Mouse (Mus musculus) MEL (cell line): ENCODE measurements around the gene Frmd7. TPM values are rescaled to one million over a fixed set of nuclear protein-coding genes. Genes with fewer than 3 reads are reported as not detected.

Source experiments
- DNase-seq: peaks from one replicate; pipeline ENCODE4 v3.0.0; 2011; ENCODE audit warnings: low read depth, low spot score
- H3K27ac ChIP-seq: 2 replicates; pipeline ENCODE4 v1.5.1; 2012; ENCODE audit warnings: low read depth, mild to moderate bottlenecking, control low read depth, low read length, moderate library complexity; ENCODE audit not compliant: control insufficient read depth
- H3K27me3 ChIP-seq, 2 experiments: fragments of 150-350 bp in 1 of 2; sonication (generic) in 1 of 2; 2 replicates each; pipeline ENCODE4 v1.6.1; 2012; ENCODE audit warnings: low read length in 2 of 2, mild to moderate bottlenecking in 2 of 2, improper control_type of control experiment in 1 of 2, moderate library complexity in 1 of 2; ENCODE audit not compliant: insufficient read depth in 2 of 2, control insufficient read depth in 1 of 2
- H3K36me3 ChIP-seq, 2 experiments: 2 replicates each; pipeline ENCODE4 v1.6.1; 2012 to 2014; ENCODE audit warnings: low read length in 2 of 2, improper control_type of control experiment in 1 of 2, inconsistent platforms in 1 of 2, mild to moderate bottlenecking in 1 of 2; ENCODE audit not compliant: insufficient read depth in 2 of 2, control insufficient read depth in 1 of 2
- H3K4me1 ChIP-seq, 2 experiments: fragments of 150-350 bp in 1 of 2; sonication (generic) in 1 of 2; 2 replicates each; pipeline ENCODE4 v1.6.1; 2012; ENCODE audit warnings: low read length in 2 of 2, improper control_type of control experiment in 1 of 2, mild to moderate bottlenecking in 1 of 2; ENCODE audit not compliant: insufficient read depth in 2 of 2, control insufficient read depth in 1 of 2
- H3K4me3 ChIP-seq, 2 experiments: fragments of 150-350 bp in 1 of 2; sonication (generic) in 1 of 2; 2 replicates each; pipeline ENCODE4 v1.5.1; 2012; ENCODE audit warnings: low read depth in 2 of 2, low read length in 2 of 2, mild to moderate bottlenecking in 2 of 2, moderate library complexity in 2 of 2, control low read depth in 1 of 2, improper control_type of control experiment in 1 of 2; ENCODE audit not compliant: control insufficient read depth in 1 of 2, insufficient read depth in 1 of 2
- H3K79me2 ChIP-seq: 2 replicates; pipeline ENCODE4 v1.6.1; 2012; ENCODE audit warnings: mild to moderate bottlenecking, low read length, moderate library complexity; ENCODE audit not compliant: control insufficient read depth, poor library complexity, insufficient read depth
- H3K9ac ChIP-seq: 2 replicates; pipeline ENCODE4 v1.6.1; 2012; ENCODE audit warnings: low read depth, mild to moderate bottlenecking, control low read depth, low read length, moderate library complexity; ENCODE audit not compliant: control insufficient read depth, poor library complexity, severe bottlenecking
- H3K9me3 ChIP-seq: fragments of 150-350 bp; sonication (generic); replicated peaks from 2 replicates; pipeline ENCODE4 v1.6.1; 2012; ENCODE audit warnings: mild to moderate bottlenecking, low read length, improper control_type of control experiment, moderate library complexity; ENCODE audit not compliant: insufficient read depth
- BHLHE40 ChIP-seq: IDR thresholded peaks from 2 replicates; pipeline ENCODE4 v1.6.1; 2012; ENCODE audit warnings: low read depth, mild to moderate bottlenecking, inconsistent platforms, low read length, improper control_type of control experiment, borderline replicate concordance
- CHD1 ChIP-seq: IDR thresholded peaks from 2 replicates; pipeline ENCODE4 v1.6.1; 2012; ENCODE audit warnings: low read depth, mild to moderate bottlenecking, inconsistent platforms, low read length, improper control_type of control experiment
- CHD2 ChIP-seq: IDR thresholded peaks from 2 replicates; pipeline ENCODE4 v1.6.1; 2011; ENCODE audit warnings: low read length, improper control_type of control experiment
- ELF1 ChIP-seq: IDR thresholded peaks from 2 replicates; pipeline ENCODE4 v1.6.1; 2014; ENCODE audit warnings: low read depth, mild to moderate bottlenecking, inconsistent platforms, low read length, improper control_type of control experiment, moderate library complexity
- EP300 ChIP-seq, 2 experiments: IDR thresholded peaks; 2 replicates each; pipeline ENCODE4 v1.6.1; 2011; ENCODE audit warnings: improper control_type of control experiment in 2 of 2, low read length in 2 of 2, low read depth in 1 of 2, mild to moderate bottlenecking in 1 of 2
- ETS1 ChIP-seq: IDR thresholded peaks from 2 replicates; pipeline ENCODE4 v1.6.1; 2012; ENCODE audit warnings: low read depth, mild to moderate bottlenecking, inconsistent platforms, low read length, improper control_type of control experiment, moderate library complexity
- GABPA ChIP-seq: IDR thresholded peaks from 2 replicates; pipeline ENCODE4 v1.6.1; 2012; ENCODE audit warnings: low read depth, mild to moderate bottlenecking, inconsistent platforms, low read length, improper control_type of control experiment, moderate library complexity
- GATA1 ChIP-seq: IDR thresholded peaks from 2 replicates; pipeline ENCODE4 v1.6.1; 2011; ENCODE audit warnings: low read depth, low read length, improper control_type of control experiment
- JUND ChIP-seq: IDR thresholded peaks from 2 replicates; pipeline ENCODE4 v1.6.1; 2011; ENCODE audit warnings: low read depth, mild to moderate bottlenecking, improper control_type of control experiment, low read length
- MAFK ChIP-seq: IDR thresholded peaks from 2 replicates; pipeline ENCODE4 v1.6.1; 2011; ENCODE audit warnings: low read depth, mild to moderate bottlenecking, low read length, improper control_type of control experiment, borderline replicate concordance
- MAX ChIP-seq: IDR thresholded peaks from 2 replicates; pipeline ENCODE4 v1.6.1; 2011; ENCODE audit warnings: low read length, improper control_type of control experiment
- MXI1 ChIP-seq: IDR thresholded peaks from 2 replicates; pipeline ENCODE4 v1.6.1; 2011; ENCODE audit warnings: mild to moderate bottlenecking, low read depth, low read length, improper control_type of control experiment
- MYC ChIP-seq: IDR thresholded peaks from 2 replicates; pipeline ENCODE4 v1.6.1; 2011; ENCODE audit warnings: low read depth, mild to moderate bottlenecking, low read length, improper control_type of control experiment, moderate library complexity
- NELFE ChIP-seq: IDR thresholded peaks from 2 replicates; pipeline ENCODE4 v1.6.1; 2011; ENCODE audit warnings: low read depth, low read length, improper control_type of control experiment
- NRF1 ChIP-seq: IDR thresholded peaks from 2 replicates; pipeline ENCODE4 v1.6.1; 2014; ENCODE audit warnings: low read depth, mild to moderate bottlenecking, inconsistent platforms, low read length, improper control_type of control experiment, moderate library complexity; ENCODE audit not compliant: poor library complexity, insufficient read depth, severe bottlenecking
- POLR2A ChIP-seq, 2 experiments: IDR thresholded peaks; 2 replicates each; pipeline ENCODE4 v1.6.1; 2011 to 2012; ENCODE audit warnings: low read length in 2 of 2, mild to moderate bottlenecking in 2 of 2, control low read depth in 1 of 2, improper control_type of control experiment in 1 of 2, low read depth in 1 of 2, moderate library complexity in 1 of 2; ENCODE audit not compliant: control insufficient read depth in 1 of 2, insufficient read depth in 1 of 2, poor library complexity in 1 of 2
- POLR2AphosphoS2 ChIP-seq: IDR thresholded peaks from 2 replicates; pipeline ENCODE4 v1.6.1; 2011; ENCODE audit warnings: low read length, improper control_type of control experiment
- POLR2AphosphoS5 ChIP-seq: IDR thresholded peaks from 2 replicates; pipeline ENCODE4 v1.6.1; 2012; ENCODE audit warnings: low read depth, borderline replicate concordance, mild to moderate bottlenecking, inconsistent platforms, low read length, moderate library complexity, mixed read lengths
- RCOR1 ChIP-seq: IDR thresholded peaks from 2 replicates; pipeline ENCODE4 v1.6.1; 2012; ENCODE audit warnings: low read depth, mild to moderate bottlenecking, inconsistent platforms, low read length, improper control_type of control experiment
- SIN3A ChIP-seq: IDR thresholded peaks from 2 replicates; pipeline ENCODE4 v1.6.1; 2012; ENCODE audit warnings: low read length, improper control_type of control experiment, inconsistent platforms
- SMC3 ChIP-seq: IDR thresholded peaks from 2 replicates; pipeline ENCODE4 v1.6.1; 2011; ENCODE audit warnings: low read depth, low read length, improper control_type of control experiment
- TBP ChIP-seq: IDR thresholded peaks from 2 replicates; pipeline ENCODE4 v1.8.0; 2011; ENCODE audit warnings: low read depth, low read length, improper control_type of control experiment
- UBTF ChIP-seq: IDR thresholded peaks from 2 replicates; pipeline ENCODE4 v1.6.1; 2012; ENCODE audit warnings: low read depth, mild to moderate bottlenecking, inconsistent platforms, low read length, improper control_type of control experiment, moderate library complexity, borderline replicate concordance; ENCODE audit not compliant: insufficient read depth
- USF1 ChIP-seq: IDR thresholded peaks from 2 replicates; pipeline ENCODE4 v1.6.1; 2014; ENCODE audit warnings: low read depth, mild to moderate bottlenecking, inconsistent platforms, low read length, improper control_type of control experiment, moderate library complexity
- ZC3H11A ChIP-seq: IDR thresholded peaks from 2 replicates; pipeline ENCODE4 v1.6.1; 2012; ENCODE audit warnings: low read depth, mild to moderate bottlenecking, inconsistent platforms, low read length, improper control_type of control experiment
- ZKSCAN1 ChIP-seq: IDR thresholded peaks from 2 replicates; pipeline ENCODE4 v1.6.1; 2012; ENCODE audit warnings: low read depth, mild to moderate bottlenecking, inconsistent platforms, low read length, improper control_type of control experiment, moderate library complexity
- ZMIZ1 ChIP-seq: IDR thresholded peaks from 2 replicates; pipeline ENCODE4 v1.6.1; 2012; ENCODE audit warnings: low read depth, mild to moderate bottlenecking, inconsistent platforms, low read length, improper control_type of control experiment, moderate library complexity
- ZNF384 ChIP-seq: IDR thresholded peaks from 2 replicates; pipeline ENCODE4 v1.6.1; 2012; ENCODE audit warnings: low read depth, mild to moderate bottlenecking, inconsistent platforms, low read length, improper control_type of control experiment
- polyA plus RNA-seq, 2 experiments: library from polyadenylated mRNA; stranded (reverse) in 1 of 2; unstranded in 1 of 2; fragments of >175 nt in 1 of 2; fragments of >200 nt in 1 of 2; gene quantifications; 2 replicates each; pipeline versions ENCODE4 v1.2.1 to v1.2.4; 2012; ENCODE audit warnings: low replicate concordance in 2 of 2, low read depth in 1 of 2; ENCODE audit not compliant: insufficient read length in 2 of 2, insufficient read depth in 1 of 2, missing spikeins in 1 of 2
- total RNA-seq: library from RNA; depleted of rRNA; stranded (reverse); fragments of 300-350 nt; gene quantifications from 2 replicates; pipeline ENCODE4 v1.2.3, GENCODE M21; 2012

Frmd7 gene
- total and polyA plus RNA-seq, 3 experiments: not detected

DNA sequence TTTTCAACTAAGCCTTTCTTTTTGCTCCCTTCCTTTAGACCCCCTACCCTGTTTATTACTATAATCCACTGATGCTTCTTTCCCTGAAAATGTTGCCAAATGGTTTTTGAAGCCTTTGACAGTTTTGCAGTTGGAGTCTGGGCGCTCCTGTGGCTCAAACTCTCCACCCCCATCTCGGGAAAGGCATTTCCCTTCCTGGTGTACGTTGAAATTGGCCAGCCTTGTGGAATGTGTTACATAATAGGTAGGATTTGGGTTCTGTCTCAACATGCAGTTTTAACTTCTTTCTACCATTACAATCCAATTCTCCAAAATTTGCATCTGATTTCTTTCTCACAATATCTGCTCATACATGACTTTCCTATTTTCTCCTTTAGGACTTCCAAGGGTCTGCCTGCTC, 23.8 kb downstream of the Frmd7 start:
- Histone ChIP-seq H3K27ac (no peak overlapping the region), H3K27me3 (no peaks in the 10 kb centered on the region), H3K4me3 (no peak overlapping the region), H3K9ac (no peak overlapping the region), H3K79me2 (no peaks in the 10 kb centered on the region), H3K4me1 (no peaks in the 10 kb centered on the region), H3K9me3 (no peaks in the 10 kb centered on the region), H3K36me3 (no peaks in the 10 kb centered on the region)
- DNase-seq: no peak
- TF ChIP-seq POLR2AphosphoS2: no peak
- TF ChIP-seq POLR2A (IDR thresholded peaks at IDR 0.05; ENCODE audit: control insufficient read depth in 1 of 2, insufficient read depth in 1 of 2, low read depth in 1 of 2, low read length in 2 of 2, poor library complexity in 1 of 2): no peak
- no peak for TF ChIP-seq MAFK
- TF ChIP-seq JUND: no peak
- TF ChIP-seq MYC: no peak
- no peak for TF ChIP-seq ZKSCAN1
- no peak for TF ChIP-seq TBP
- TF ChIP-seq SIN3A: no peak
- no peak for TF ChIP-seq GATA1
- TF ChIP-seq MXI1: no peak
- no peak for TF ChIP-seq POLR2AphosphoS5
- no peak for TF ChIP-seq USF1
- TF ChIP-seq MAX: no peak
- no peak for TF ChIP-seq ZNF384
- no peak for TF ChIP-seq ZMIZ1
- TF ChIP-seq RCOR1: no peak
- no peak for TF ChIP-seq UBTF

- Histone ChIP-seq H3K9ac (no peak overlapping the region), H3K36me3 (no peaks in the 10 kb centered on the region), H3K79me2 (no peaks in the 10 kb centered on the region), H3K4me1 (no peaks in the 10 kb centered on the region), H3K9me3 (no peaks in the 10 kb centered on the region), H3K27me3 (no peaks in the 10 kb centered on the region), H3K4me3 (no peak overlapping the region), H3K27ac (no peak overlapping the region)
- TF ChIP-seq NELFE: no peak
- no peak for TF ChIP-seq CHD1
- no peak for TF ChIP-seq ZC3H11A
- TF ChIP-seq ELF1: no peak
- no peak for TF ChIP-seq SMC3
- TF ChIP-seq POLR2A (IDR thresholded peaks at IDR 0.05; ENCODE audit: control insufficient read depth in 1 of 2, insufficient read depth in 1 of 2, low read depth in 1 of 2, low read length in 2 of 2, poor library complexity in 1 of 2): no peak
- no peak for TF ChIP-seq TBP
- no peak for TF ChIP-seq EP300 (IDR thresholded peaks at IDR 0.05; ENCODE audit: low read depth in 1 of 2, low read length in 2 of 2)
- TF ChIP-seq MAX: no peak
- TF ChIP-seq CHD2: no peak
- no peak for TF ChIP-seq MYC
- TF ChIP-seq NRF1: no peak
- TF ChIP-seq GATA1: no peak
- TF ChIP-seq ETS1: no peak
- no peak for TF ChIP-seq BHLHE40
- TF ChIP-seq USF1: no peak
- no peak for TF ChIP-seq GABPA
- DNase-seq: no peak
Measured at GRCm38 (mm10) chrX:50917389-50917788, 25.1 kb downstream of the Frmd7 start.
